Mouse (Mus musculus): Measurements from ENCODE around the gene Pdlim1. TPM values are rescaled to one million over a fixed set of nuclear protein-coding genes. Genes with fewer than 3 reads are reported as not detected.
"Not testable (repeated sequence)": the region's sequence is repeated elsewhere in the genome, so short reads cannot be mapped to it uniquely, and the experiment has no call there.

Pdlim1 gene
- polyA plus RNA-seq, 1 experiment from 2014 or later: 49.7 TPM

GRCm38 (mm10) chr19:40231825-40232541 lies 39.7 kb downstream of the Pdlim1 start:
- no peak for ATAC-seq (ENCODE audit: low FRiP score, low read depth)
- H3K27me3 ChIP-seq: no peaks in the 10 kb centered on the region
- H3K4me1 ChIP-seq: no peaks in the 10 kb centered on the region
- no peaks in the 10 kb centered on the region for H3K9me3 ChIP-seq
- WGBS: 81% methylated on average over 7 of the region's 7 CpGs
- no peaks in the 10 kb centered on the region for H3K36me3 ChIP-seq
- no peak overlapping the region for H3K4me2 ChIP-seq (replicated peaks)
- no peak overlapping the region for H3K27ac ChIP-seq (replicated peaks)
- H3K9ac ChIP-seq (replicated peaks): no peak overlapping the region
- no peak overlapping the region for H3K4me3 ChIP-seq

- Histone ChIP-seq H3K36me3 (no peaks in the 10 kb centered on the region), H3K4me2 (replicated peaks) (no peak overlapping the region), H3K4me1 (no peaks in the 10 kb centered on the region), H3K27ac (replicated peaks) (no peak overlapping the region), H3K9me3 (no peaks in the 10 kb centered on the region), H3K27me3 (no peaks in the 10 kb centered on the region), H3K4me3 (no peak overlapping the region), H3K9ac (replicated peaks) (no peak overlapping the region)
- ATAC-seq (ENCODE audit: low FRiP score, low read depth): no peak
- 86% methylated on average over 13 of the region's 13 CpGs for WGBS
Observed at GRCm38 (mm10) chr19:40231074-40231738, 40.4 kb downstream of the Pdlim1 start.

GRCm38 (mm10) chr19:40226516-40227151 lies 45.0 kb downstream of the Pdlim1 start:
- no peaks in the 10 kb centered on the region for H3K4me1 ChIP-seq
- no peak overlapping the region for H3K9ac ChIP-seq (replicated peaks)
- H3K36me3 ChIP-seq: no peaks in the 10 kb centered on the region
- no peak for ATAC-seq (ENCODE audit: low FRiP score, low read depth)
- H3K27ac ChIP-seq (replicated peaks): no peak overlapping the region
- H3K4me2 ChIP-seq (replicated peaks): no peak overlapping the region
- 93% methylated on average over 12 of the region's 12 CpGs for WGBS
- no peaks in the 10 kb centered on the region for H3K9me3 ChIP-seq
- no peaks in the 10 kb centered on the region for H3K27me3 ChIP-seq
- no peak overlapping the region for H3K4me3 ChIP-seq

GRCm38 (mm10) chr19:40225761-40226110 lies 45.9 kb downstream of the Pdlim1 start:
- Histone ChIP-seq H3K27ac (replicated peaks) (no peak overlapping the region), H3K9me3 (no peaks in the 10 kb centered on the region), H3K4me1 (no peaks in the 10 kb centered on the region), H3K4me2 (replicated peaks) (no peak overlapping the region), H3K27me3 (no peaks in the 10 kb centered on the region), H3K9ac (replicated peaks) (no peak overlapping the region), H3K4me3 (no peak overlapping the region), H3K36me3 (no peaks in the 10 kb centered on the region)
- ATAC-seq (ENCODE audit: low FRiP score, low read depth): no peak
- 74% methylated on average over 5 of the region's 5 CpGs for WGBS

- Histone ChIP-seq H3K36me3 (no peaks in the 10 kb centered on the region), H3K4me3 (no peak overlapping the region), H3K9ac (replicated peaks) (no peak overlapping the region), H3K4me2 (replicated peaks) (no peak overlapping the region), H3K27me3 (no peaks in the 10 kb centered on the region), H3K27ac (replicated peaks) (no peak overlapping the region), H3K4me1 (no peaks in the 10 kb centered on the region), H3K9me3 (no peaks in the 10 kb centered on the region)
- ATAC-seq (ENCODE audit: low FRiP score, low read depth): peak; percentile 70; the same call in 1 of the 2 replicates
- 76% methylated on average over 5 of the region's 5 CpGs for WGBS
Observed at GRCm38 (mm10) chr19:40225102-40225760, 46.4 kb downstream of the Pdlim1 start.

- H3K27ac ChIP-seq (replicated peaks); H3K9ac ChIP-seq (replicated peaks); H3K4me2 ChIP-seq (replicated peaks); H3K4me3 ChIP-seq; H3K4me1 ChIP-seq; ATAC-seq (ENCODE audit: low FRiP score, low read depth); H3K27me3 ChIP-seq; H3K36me3 ChIP-seq; H3K9me3 ChIP-seq: not testable (repeated sequence)
- WGBS: 96% methylated on average over 9 of the region's 9 CpGs
Observed at GRCm38 (mm10) chr19:40222307-40222706, 49.3 kb downstream of the Pdlim1 start.

- Histone ChIP-seq H3K27ac (replicated peaks) (no peak overlapping the region), H3K9ac (replicated peaks) (no peak overlapping the region), H3K27me3 (no peaks in the 10 kb centered on the region), H3K9me3 (no peaks in the 10 kb centered on the region), H3K36me3 (no peaks in the 10 kb centered on the region), H3K4me2 (replicated peaks) (no peak overlapping the region), H3K4me1 (no peaks in the 10 kb centered on the region), H3K4me3 (no peak overlapping the region)
- WGBS: 82% methylated on average over 5 of the region's 5 CpGs
- ATAC-seq (ENCODE audit: low FRiP score, low read depth): no peak
Observed at GRCm38 (mm10) chr19:40220878-40221277, 50.8 kb downstream of the Pdlim1 start.

GRCm38 (mm10) chr19:40202947-40203346 lies 68.7 kb downstream of the Pdlim1 start:
- WGBS: 45% methylated on average over 4 of the region's 4 CpGs
- H3K4me1 ChIP-seq; H3K27ac ChIP-seq (replicated peaks); H3K36me3 ChIP-seq; ATAC-seq (ENCODE audit: low FRiP score, low read depth); H3K4me3 ChIP-seq; H3K4me2 ChIP-seq (replicated peaks); H3K9me3 ChIP-seq; H3K9ac ChIP-seq (replicated peaks); H3K27me3 ChIP-seq: not testable (repeated sequence)

GRCm38 (mm10) chr19:40190596-40190995 lies 81.0 kb downstream of the Pdlim1 start:
- H3K4me1 ChIP-seq: no peaks in the 10 kb centered on the region
- H3K27me3 ChIP-seq: no peaks in the 10 kb centered on the region
- no peaks in the 10 kb centered on the region for H3K9me3 ChIP-seq
- 92% methylated on average over 10 of the region's 10 CpGs for WGBS
- no peak for ATAC-seq (ENCODE audit: low FRiP score, low read depth)
- no peaks in the 10 kb centered on the region for H3K36me3 ChIP-seq
- no peak overlapping the region for H3K4me3 ChIP-seq
- no peak overlapping the region for H3K4me2 ChIP-seq (replicated peaks)
- no peak overlapping the region for H3K9ac ChIP-seq (replicated peaks)
- no peak overlapping the region for H3K27ac ChIP-seq (replicated peaks)

- Histone ChIP-seq H3K4me2 (replicated peaks) (no peak within 1 kb of the TSS), H3K27ac (replicated peaks) (no peak within 1 kb of the TSS), H3K4me1 (no peaks in the 10 kb centered on the region), H3K27me3 (no peaks in the 10 kb centered on the region), H3K9me3 (no peaks in the 10 kb centered on the region), H3K9ac (replicated peaks) (no peak within 1 kb of the TSS), H3K36me3 (no peaks in the 10 kb centered on the region), H3K4me3 (no peak within 1 kb of the TSS)
- WGBS: 82% methylated on average over 5 of the region's 5 CpGs
- ATAC-seq (ENCODE audit: low FRiP score, low read depth): no peak
Observed at GRCm38 (mm10) chr19:40187160-40187559, 84.5 kb downstream of the Pdlim1 start, which contains the start of gene Cyp2c70. Gene Cyp2c70 (minus strand): TSS chr19:40187333.

- Histone ChIP-seq H3K27me3 (no peaks in the 10 kb centered on the region), H3K9me3 (no peaks in the 10 kb centered on the region), H3K4me2 (replicated peaks) (no peak overlapping the region), H3K4me1 (no peaks in the 10 kb centered on the region), H3K9ac (replicated peaks) (no peak overlapping the region), H3K4me3 (no peak overlapping the region), H3K36me3 (no peaks in the 10 kb centered on the region), H3K27ac (replicated peaks) (no peak overlapping the region)
- 95% methylated on average over 5 of the region's 5 CpGs for WGBS
- ATAC-seq (ENCODE audit: low FRiP score, low read depth): no peak
Observed at GRCm38 (mm10) chr19:40183600-40183999, 88.0 kb downstream of the Pdlim1 start.

GRCm38 (mm10) chr19:40178311-40178710 lies 93.3 kb downstream of the Pdlim1 start:
- no peaks in the 10 kb centered on the region for H3K27me3 ChIP-seq
- H3K36me3 ChIP-seq: no peaks in the 10 kb centered on the region
- H3K4me2 ChIP-seq (replicated peaks): no peak overlapping the region
- no peak overlapping the region for H3K27ac ChIP-seq (replicated peaks)
- no peak for ATAC-seq (ENCODE audit: low FRiP score, low read depth)
- H3K4me1 ChIP-seq: no peaks in the 10 kb centered on the region
- H3K9ac ChIP-seq (replicated peaks): no peak overlapping the region
- H3K9me3 ChIP-seq: no peaks in the 10 kb centered on the region
- WGBS: 91% methylated on average over 4 of the region's 4 CpGs
- H3K4me3 ChIP-seq: no peak overlapping the region

Data from midbrain, embryonic 12.5 days (tissue).